10 mouse cellular contexts compared by ENCODE assay signal in genomic region chr11:97745331-97745721, GRCm38 (mm10). TPM values are rescaled to one million over a fixed set of nuclear protein-coding genes. Genes with fewer than 3 reads are reported as not detected.
A peak's percentile ranks its signal among the peaks of the same experiment; 100 is the strongest.
DNase-seq lines count a peak whose midpoint lies in the region; ATAC-seq and TF ChIP-seq lines count a peak whose summit lies in the region.
"Had no signal": no experiment of that assay in that cellular context is flagged by ENCODE, and none has a peak within 500 bp of the region (broad histone marks: within the 10 kb centered on the region; RNA-seq: fewer than 3 reads in every experiment).

No protein-coding gene starts in this region.

- H3K4me3 ChIP-seq in lung, adult 2 months (replicated peaks; ENCODE audit: extremely low read depth, low read depth, low read length): peak overlapping the region; percentile 53
- H3K4me3 ChIP-seq in embryonic facial prominence, embryonic 15.5 days (replicated peaks): peak overlapping the region; percentile 73
- peak overlapping the region; percentile 84 for H3K4me3 ChIP-seq in intestine, embryonic 16.5 days (ENCODE audit: low read length)
- H3K4me3 ChIP-seq in neural tube, embryonic 12.5 days: peak overlapping the region; percentile 82

- no peak for TF ChIP-seq CTCF in lung, adult 2 months (IDR thresholded peaks at IDR 0.05; ENCODE audit: insufficient read depth, low read length)

- WGBS in lung, adult 2 months: 6% methylated on average over 13 of the region's 13 CpGs
- 10% methylated on average over 13 of the region's 13 CpGs for WGBS in embryonic facial prominence, embryonic 15.5 days
- 9% methylated on average over 13 of the region's 13 CpGs for WGBS in intestine, embryonic 16.5 days
- WGBS in neural tube, embryonic 12.5 days: 12% methylated on average over 13 of the region's 13 CpGs

- H3K4me2 ChIP-seq in embryonic facial prominence, embryonic 15.5 days (replicated peaks): peak overlapping the region; percentile 51
- H3K4me2 ChIP-seq in intestine, embryonic 16.5 days (ENCODE audit: low read depth, low read length): peak overlapping the region; percentile 72
- peak overlapping the region; percentile 77 for H3K4me2 ChIP-seq in neural tube, embryonic 12.5 days (replicated peaks)

- DNase-seq in lung, adult 2 months: no peak
- no peak for DNase-seq in lung, adult 18-20 months
- DNase-seq in right cerebral cortex, postnatal 36 days (ENCODE audit: low spot score in 2 of 2): no peak
- DNase-seq in gastrocnemius, postnatal 4 days (ENCODE audit: low spot score in 2 of 2): no peak
- no peak for DNase-seq in c-Kit-positive CD71-positive TER-119-positive erythroid progenitor cells, embryonic 14.5 days (ENCODE audit: low spot score)

- H3K36me3 ChIP-seq in embryonic facial prominence, embryonic 15.5 days: peaks cover 43% of the 10 kb centered on the region
- H3K36me3 ChIP-seq in intestine, embryonic 16.5 days (ENCODE audit: control insufficient read depth, insufficient read depth, low read length): peaks cover 9% of the 10 kb centered on the region; the same call in 1 of the 2 replicates
- peaks cover 39% of the 10 kb centered on the region for H3K36me3 ChIP-seq in neural tube, embryonic 12.5 days

- no peak for TF ChIP-seq POLR2A in lung, adult 2 months (IDR thresholded peaks at IDR 0.05; ENCODE audit: borderline replicate concordance, extremely low read depth, low read depth, low read length)

- H3K27me3 ChIP-seq in embryonic facial prominence, embryonic 15.5 days: no peaks in the 10 kb centered on the region
- H3K27me3 ChIP-seq in intestine, embryonic 16.5 days (replicated peaks; ENCODE audit: control insufficient read depth, insufficient read depth, low read length): no peaks in the 10 kb centered on the region
- no peaks in the 10 kb centered on the region for H3K27me3 ChIP-seq in neural tube, embryonic 12.5 days (replicated peaks)

- no peak overlapping the region for H3K27ac ChIP-seq in embryonic facial prominence, embryonic 15.5 days (replicated peaks)
- H3K27ac ChIP-seq in intestine, embryonic 16.5 days (ENCODE audit: low read length): no peak overlapping the region
- no peak overlapping the region for H3K27ac ChIP-seq in neural tube, embryonic 12.5 days

- H3K9ac ChIP-seq in embryonic facial prominence, embryonic 15.5 days: no peak overlapping the region
- H3K9ac ChIP-seq in intestine, embryonic 16.5 days (ENCODE audit: low read depth, low read length): 0 out of 2 replicates have a peak overlapping the region, but pooled peaks have one; percentile 11
- no peak overlapping the region for H3K9ac ChIP-seq in neural tube, embryonic 12.5 days

- H3K9me3 ChIP-seq in embryonic facial prominence, embryonic 15.5 days (replicated peaks): no peaks in the 10 kb centered on the region
- no peaks in the 10 kb centered on the region for H3K9me3 ChIP-seq in intestine, embryonic 16.5 days (ENCODE audit: control insufficient read depth, low read length)
- no peaks in the 10 kb centered on the region for H3K9me3 ChIP-seq in neural tube, embryonic 12.5 days

- no peak for ATAC-seq in embryonic facial prominence, embryonic 15.5 days (ENCODE audit: insufficient number of reproducible peaks, low FRiP score, low TSS enrichment, low read depth)
- ATAC-seq in intestine, embryonic 16.5 days: no peak
- ATAC-seq in neural tube, embryonic 12.5 days (ENCODE audit: low FRiP score, low read depth): peak; percentile 16; the same call in 1 of the 2 replicates

- H3K4me1 ChIP-seq in lung, adult 2 months (ENCODE audit: control insufficient read depth, insufficient read depth, low read length): peaks cover 5% of the 10 kb centered on the region
- H3K4me1 ChIP-seq in embryonic facial prominence, embryonic 15.5 days: peaks cover 27% of the 10 kb centered on the region
- peaks cover 17% of the 10 kb centered on the region for H3K4me1 ChIP-seq in intestine, embryonic 16.5 days (ENCODE audit: control insufficient read depth, insufficient read depth, low read length)
- H3K4me1 ChIP-seq in neural tube, embryonic 12.5 days: peaks cover 17% of the 10 kb centered on the region

RNA-seq across cellular contexts. Expression of gene Pip4k2b, which starts 0.8 kb away (rescaled TPM):
- polyA plus RNA-seq in lung, adult 2 months (2012; rRNA removed): 11.9 and 14.6 TPM in 2 replicates
- 1.7 and 2.0 TPM in 2 replicates for polyA plus RNA-seq in embryonic facial prominence, embryonic 15.5 days (2015; fragmentation: Nextera tagmentation; extraction: Ambion mirVana)
- 0.71 and 0.86 TPM in 2 replicates for polyA plus RNA-seq in intestine, embryonic 16.5 days (2015; fragmentation: Nextera tagmentation; extraction: Ambion mirVana)
- polyA plus RNA-seq in neural tube, embryonic 12.5 days (2016; fragmentation: Nextera tagmentation; extraction: Ambion mirVana): 3.2 and 3.7 TPM in 2 replicates
- 10 to 100 TPM; 62.7 to 64.2 TPM for total RNA-seq in gastrocnemius, postnatal 4 days (2021)

RNA-seq across cellular contexts. Expression of gene Cwc25, which starts 21.0 kb away (rescaled TPM):
- 7.0 and 11.6 TPM in 2 replicates for polyA plus RNA-seq in lung, adult 2 months (2012; rRNA removed)
- 18.0 and 20.7 TPM in 2 replicates for polyA plus RNA-seq in embryonic facial prominence, embryonic 15.5 days (2015; fragmentation: Nextera tagmentation; extraction: Ambion mirVana)
- 11.1 and 11.9 TPM in 2 replicates for polyA plus RNA-seq in intestine, embryonic 16.5 days (2015; fragmentation: Nextera tagmentation; extraction: Ambion mirVana)
- polyA plus RNA-seq in neural tube, embryonic 12.5 days (2016; fragmentation: Nextera tagmentation; extraction: Ambion mirVana): 21.1 and 23.4 TPM in 2 replicates
- 10 to 100 TPM; 13.4 to 13.5 TPM for total RNA-seq in gastrocnemius, postnatal 4 days (2021)

RNA-seq across cellular contexts. Expression of gene 1700001P01Rik, which starts 30.4 kb away (rescaled TPM):
- 0.22 TPM in 1 of 2 replicates, not detected in the other for polyA plus RNA-seq in lung, adult 2 months (2012; rRNA removed)
- polyA plus RNA-seq in embryonic facial prominence, embryonic 15.5 days (2015; fragmentation: Nextera tagmentation; extraction: Ambion mirVana): 0.95 TPM in 1 of 2 replicates, not detected in the other
- polyA plus RNA-seq in intestine, embryonic 16.5 days (2015; fragmentation: Nextera tagmentation; extraction: Ambion mirVana): not detected in 2 replicates
- 0.56 and 0.70 TPM in 2 replicates for polyA plus RNA-seq in neural tube, embryonic 12.5 days (2016; fragmentation: Nextera tagmentation; extraction: Ambion mirVana)
- not detected for total RNA-seq in gastrocnemius, postnatal 4 days (2021)
- total RNA-seq: adrenal gland, adult 18-20 months; gastrocnemius, adult 8-10 months had no signal

RNA-seq across cellular contexts. Expression of gene Rpl23, which starts 36.9 kb away (rescaled TPM):
- 81.7 and 95.5 TPM in 2 replicates for polyA plus RNA-seq in lung, adult 2 months (2012; rRNA removed)
- polyA plus RNA-seq in embryonic facial prominence, embryonic 15.5 days (2015; fragmentation: Nextera tagmentation; extraction: Ambion mirVana): 567 and 575 TPM in 2 replicates
- 466 and 491 TPM in 2 replicates for polyA plus RNA-seq in intestine, embryonic 16.5 days (2015; fragmentation: Nextera tagmentation; extraction: Ambion mirVana)
- polyA plus RNA-seq in neural tube, embryonic 12.5 days (2016; fragmentation: Nextera tagmentation; extraction: Ambion mirVana): 369 and 383 TPM in 2 replicates
- 100 to 1,000 TPM; 976 to 983 TPM for total RNA-seq in gastrocnemius, postnatal 4 days (2021)

RNA-seq across cellular contexts. Expression of gene Psmb3, which starts 42.1 kb away (rescaled TPM):
- 214 and 264 TPM in 2 replicates for polyA plus RNA-seq in lung, adult 2 months (2012; rRNA removed)
- polyA plus RNA-seq in embryonic facial prominence, embryonic 15.5 days (2015; fragmentation: Nextera tagmentation; extraction: Ambion mirVana): 440 and 475 TPM in 2 replicates
- 419 and 429 TPM in 2 replicates for polyA plus RNA-seq in intestine, embryonic 16.5 days (2015; fragmentation: Nextera tagmentation; extraction: Ambion mirVana)
- 453 and 497 TPM in 2 replicates for polyA plus RNA-seq in neural tube, embryonic 12.5 days (2016; fragmentation: Nextera tagmentation; extraction: Ambion mirVana)
- 100 to 1,000 TPM; 203 to 227 TPM for total RNA-seq in gastrocnemius, postnatal 4 days (2021)
